Mouse (Mus musculus): ENCODE measurements at regions not wholly inside any gene's neighbourhood (a gene's known extent, or its start where the extent isn't known, plus 50 kb on each side); places are given as distances from the start of the nearest gene placed in this dataset.

GRCm38 (mm10) chr5:97256445-97257060 lies 135.6 kb downstream of the Naa11 start:
- Histone ChIP-seq H3K27ac (ENCODE audit: insufficient read depth, low read depth) (no peak overlapping the region), H3K79me2 (replicated peaks; ENCODE audit: control insufficient read depth, extremely low read depth, insufficient read depth, poor library complexity, severe bottlenecking) (no peaks in the 10 kb centered on the region), H3K4me3 (replicated peaks in 1 of 3; ENCODE audit: low read depth in 2 of 3, low read length in 2 of 3, poor library complexity in 1 of 3) (no peak overlapping the region), H3K9ac (ENCODE audit: insufficient read depth, low read depth) (no peak overlapping the region), H3K4me1 (ENCODE audit: control insufficient read depth in 1 of 2, insufficient read depth in 2 of 2) (no peaks in the 10 kb centered on the region), H3K27me3 (replicated peaks) (no peaks in the 10 kb centered on the region), H3K4me2 (ENCODE audit: insufficient read depth, low read depth, poor library complexity, severe bottlenecking) (no peak overlapping the region), H3K9me3 (replicated peaks; ENCODE audit: low read length) (no peaks in the 10 kb centered on the region), H3K36me3 (replicated peaks in 1 of 2; ENCODE audit: control insufficient read depth in 1 of 2, insufficient read depth in 1 of 2, low read length in 1 of 2) (no peaks in the 10 kb centered on the region)
- dilution Hi-C loops (cut with MboI; ENCODE audit: extremely low pct_ligation_motif_present, extremely low pct_unique_long_range_greater_than_20kb, low sequenced_read_pairs): no loop called here
- in situ Hi-C loops (cut with MboI; ENCODE audit: low pct_ligation_motif_present, low pct_unique_long_range_greater_than_20kb, low sequenced_read_pairs): no loop called here
- no peak for DNase-seq (ENCODE audit: extremely low read depth)
- TF ChIP-seq USF2 (conservative IDR thresholded peaks at IDR 0.05; ENCODE audit: low read depth, low read length) (no peak), MYC (IDR thresholded peaks at IDR 0.05; ENCODE audit: low read depth, low read length) (no peak), KAT2A (IDR thresholded peaks at IDR 0.05; ENCODE audit: insufficient replicate concordance, low read length) (no peak), POLR2A (IDR thresholded peaks at IDR 0.05; ENCODE audit: low read depth, low read length) (no peak)

- Histone ChIP-seq H3K27me3 (replicated peaks) (no peaks in the 10 kb centered on the region), H3K9me3 (replicated peaks; ENCODE audit: low read length) (no peaks in the 10 kb centered on the region), H3K27ac (ENCODE audit: insufficient read depth, low read depth) (no peak overlapping the region), H3K4me1 (ENCODE audit: control insufficient read depth in 1 of 2, insufficient read depth in 2 of 2) (no peaks in the 10 kb centered on the region), H3K36me3 (replicated peaks in 1 of 2; ENCODE audit: control insufficient read depth in 1 of 2, insufficient read depth in 1 of 2, low read length in 1 of 2) (no peaks in the 10 kb centered on the region), H3K79me2 (replicated peaks; ENCODE audit: control insufficient read depth, extremely low read depth, insufficient read depth, poor library complexity, severe bottlenecking) (no peaks in the 10 kb centered on the region), H3K4me3 (replicated peaks in 1 of 3; ENCODE audit: low read depth in 2 of 3, low read length in 2 of 3, poor library complexity in 1 of 3) (no peak overlapping the region), H3K9ac (ENCODE audit: insufficient read depth, low read depth) (no peak overlapping the region), H3K4me2 (ENCODE audit: insufficient read depth, low read depth, poor library complexity, severe bottlenecking) (no peak overlapping the region)
- dilution Hi-C loops (cut with MboI; ENCODE audit: extremely low pct_ligation_motif_present, extremely low pct_unique_long_range_greater_than_20kb, low sequenced_read_pairs): no loop called here
- DNase-seq (ENCODE audit: extremely low read depth): no peak
- in situ Hi-C loops (cut with MboI; ENCODE audit: low pct_ligation_motif_present, low pct_unique_long_range_greater_than_20kb, low sequenced_read_pairs): no loop called here
- TF ChIP-seq EP300 (IDR thresholded peaks at IDR 0.05; ENCODE audit: low read length): no peak
- no peak for TF ChIP-seq BHLHE40 (IDR thresholded peaks at IDR 0.05; ENCODE audit: low read depth, low read length)
- no peak for TF ChIP-seq GABPA (IDR thresholded peaks at IDR 0.05; ENCODE audit: insufficient replicate concordance, low read depth, low read length)
- no peak for TF ChIP-seq ZKSCAN1 (IDR thresholded peaks at IDR 0.05; ENCODE audit: borderline replicate concordance, low read depth, low read length)
These were observed 125.5 kb upstream of the Paqr3 start for GRCm38 (mm10) chr5:97236930-97237329.

- Histone ChIP-seq H3K27ac (ENCODE audit: insufficient read depth, low read depth) (no peak overlapping the region), H3K36me3 (replicated peaks in 1 of 2; ENCODE audit: control insufficient read depth in 1 of 2, insufficient read depth in 1 of 2, low read length in 1 of 2) (no peaks in the 10 kb centered on the region), H3K9me3 (replicated peaks; ENCODE audit: low read length) (no peaks in the 10 kb centered on the region), H3K4me2 (ENCODE audit: insufficient read depth, low read depth, poor library complexity, severe bottlenecking) (no peak overlapping the region), H3K9ac (ENCODE audit: insufficient read depth, low read depth) (no peak overlapping the region), H3K4me1 (ENCODE audit: control insufficient read depth in 1 of 2, insufficient read depth in 2 of 2) (no peaks in the 10 kb centered on the region), H3K79me2 (replicated peaks; ENCODE audit: control insufficient read depth, extremely low read depth, insufficient read depth, poor library complexity, severe bottlenecking) (no peaks in the 10 kb centered on the region), H3K4me3 (replicated peaks in 1 of 3; ENCODE audit: low read depth in 2 of 3, low read length in 2 of 3, poor library complexity in 1 of 3) (no peak overlapping the region), H3K27me3 (replicated peaks) (no peaks in the 10 kb centered on the region)
- in situ Hi-C loops (cut with MboI; ENCODE audit: low pct_ligation_motif_present, low pct_unique_long_range_greater_than_20kb, low sequenced_read_pairs): no loop called here
- no peak for DNase-seq (ENCODE audit: extremely low read depth)
- dilution Hi-C loops (cut with MboI; ENCODE audit: extremely low pct_ligation_motif_present, extremely low pct_unique_long_range_greater_than_20kb, low sequenced_read_pairs): no loop called here
- TF ChIP-seq PAX5 (IDR thresholded peaks at IDR 0.05; ENCODE audit: low read length) (no peak), GABPA (IDR thresholded peaks at IDR 0.05; ENCODE audit: insufficient replicate concordance, low read depth, low read length) (no peak), ZC3H11A (IDR thresholded peaks at IDR 0.05; ENCODE audit: low read depth, low read length) (no peak), POLR2AphosphoS2 (IDR thresholded peaks at IDR 0.05; ENCODE audit: low read depth, low read length) (no peak), BHLHE40 (IDR thresholded peaks at IDR 0.05; ENCODE audit: low read depth, low read length) (no peak), EP300 (IDR thresholded peaks at IDR 0.05; ENCODE audit: low read length) (no peak), HCFC1 (IDR thresholded peaks at IDR 0.05; ENCODE audit: low read depth, low read length) (no peak), MEF2A (IDR thresholded peaks at IDR 0.05; ENCODE audit: borderline replicate concordance, low read depth, low read length) (no peak), USF1 (IDR thresholded peaks at IDR 0.05; ENCODE audit: low read depth, low read length) (no peak), CHD1 (IDR thresholded peaks at IDR 0.05; ENCODE audit: low read depth, low read length) (no peak), MAX (IDR thresholded peaks at IDR 0.05; ENCODE audit: low read length) (no peak), USF2 (conservative IDR thresholded peaks at IDR 0.05; ENCODE audit: low read depth, low read length) (no peak), KAT2A (IDR thresholded peaks at IDR 0.05; ENCODE audit: insufficient replicate concordance, low read length) (no peak)
These were observed 115.0 kb upstream of the Paqr3 start for GRCm38 (mm10) chr5:97226425-97226824.
